Mouse (Mus musculus): ENCODE results near the gene Pfdn5. TPM values are rescaled to one million over a fixed set of nuclear protein-coding genes. Genes with fewer than 3 reads are reported as not detected.

Gene Pfdn5
- total and polyA plus RNA-seq, 3 experiments, result 302 to 7,439 (median 465) TPM

GRCm38 (mm10) chr15:102350942-102351291 is 25.0 kb downstream of the Pfdn5 start:
- TF ChIP-seq TAL1 (IDR thresholded peaks at IDR 0.05; ENCODE audit: low read length), result no peak
- TF ChIP-seq POLR2AphosphoS2 (IDR thresholded peaks at IDR 0.05; ENCODE audit: low read length), result no peak
- TF ChIP-seq EP300 (IDR thresholded peaks at IDR 0.05; ENCODE audit: low read depth in 1 of 2, low read length in 2 of 2), result no peak
- TF ChIP-seq ZNF384 (IDR thresholded peaks at IDR 0.05; ENCODE audit: low read depth, low read length), result peak; percentile 92
- TF ChIP-seq USF2 (IDR thresholded peaks at IDR 0.05; ENCODE audit: borderline replicate concordance in 1 of 2, insufficient read depth in 1 of 2, low read depth in 1 of 2, low read length in 2 of 2), result no peak
- no peak for TF ChIP-seq E2F4 (IDR thresholded peaks at IDR 0.05; ENCODE audit: borderline replicate concordance, low read depth, low read length)
- H3K36me3 ChIP-seq (ENCODE audit: control insufficient read depth in 1 of 2, insufficient read depth in 2 of 2, low read length in 2 of 2), result peaks cover 2 to 4% of the 10 kb centered on the region in 2 experiments

GRCm38 (mm10) chr15:102352177-102352576 is 26.3 kb downstream of the Pfdn5 start:
- Histone ChIP-seq H3K4me3 (ENCODE audit: control insufficient read depth in 1 of 2, insufficient read depth in 1 of 2, low read depth in 2 of 2, low read length in 2 of 2) (no peak overlapping the region), H3K9ac (ENCODE audit: control insufficient read depth, low read depth, low read length, poor library complexity, severe bottlenecking) (no peak overlapping the region), H3K4me1 (ENCODE audit: control insufficient read depth in 1 of 2, insufficient read depth in 2 of 2, low read length in 2 of 2) (peaks cover 2 to 9% of the 10 kb centered on the region in 2 experiments; a peak in 3 of 4 replicates), H3K9me3 (replicated peaks; ENCODE audit: insufficient read depth, low read length) (no peaks in the 10 kb centered on the region), H3K27ac (ENCODE audit: control insufficient read depth, low read depth, low read length) (no peak overlapping the region), H3K79me2 (ENCODE audit: control insufficient read depth, insufficient read depth, low read length, poor library complexity) (peaks cover 7% of the 10 kb centered on the region), H3K27me3 (ENCODE audit: control insufficient read depth in 1 of 2, insufficient read depth in 2 of 2, low read length in 2 of 2) (peaks cover 4 to 7% of the 10 kb centered on the region in 2 experiments; a peak in 2 of 4 replicates), H3K36me3 (ENCODE audit: control insufficient read depth in 1 of 2, insufficient read depth in 2 of 2, low read length in 2 of 2) (peaks cover 2 to 4% of the 10 kb centered on the region in 2 experiments; a peak in 3 of 4 replicates)
- no peak for TF ChIP-seq ZKSCAN1 (IDR thresholded peaks at IDR 0.05; ENCODE audit: low read depth, low read length)
- no peak for TF ChIP-seq BHLHE40 (IDR thresholded peaks at IDR 0.05; ENCODE audit: borderline replicate concordance, low read depth, low read length)
- no peak for TF ChIP-seq TCF12 (IDR thresholded peaks at IDR 0.05; ENCODE audit: low read depth, low read length)
- no peak for TF ChIP-seq POLR2A (IDR thresholded peaks at IDR 0.05; ENCODE audit: control insufficient read depth in 1 of 2, insufficient read depth in 1 of 2, low read depth in 1 of 2, low read length in 2 of 2, poor library complexity in 1 of 2)
- TF ChIP-seq KAT2A (conservative IDR thresholded peaks at IDR 0.05; ENCODE audit: low read depth, low read length), result no peak
- TF ChIP-seq ZC3H11A (IDR thresholded peaks at IDR 0.05; ENCODE audit: low read depth, low read length), result peak; percentile 23; the same call in 1 of the 2 replicates
- peak; percentile 53 to 68 (median 61) for TF ChIP-seq CTCF (IDR thresholded peaks at IDR 0.05 in 2 of 3, conservative IDR thresholded peaks at IDR 0.05 in 1 of 3; ENCODE audit: control insufficient read depth in 1 of 3, insufficient read depth in 1 of 3, low read depth in 2 of 3, low read length in 3 of 3, poor library complexity in 1 of 3, severe bottlenecking in 1 of 3)
- no peak for TF ChIP-seq ETS1 (IDR thresholded peaks at IDR 0.05; ENCODE audit: low read depth, low read length)
- TF ChIP-seq MYB (IDR thresholded peaks at IDR 0.05; ENCODE audit: low read depth, low read length), result no peak
- TF ChIP-seq MYC (IDR thresholded peaks at IDR 0.05; ENCODE audit: low read depth, low read length), result no peak
- peak; percentile 53 for TF ChIP-seq RAD21 (IDR thresholded peaks at IDR 0.05; ENCODE audit: low read depth, low read length)
- TF ChIP-seq POLR2AphosphoS2 (IDR thresholded peaks at IDR 0.05; ENCODE audit: low read length), result no peak
- TF ChIP-seq SMC3 (IDR thresholded peaks at IDR 0.05; ENCODE audit: low read depth, low read length), result peak; percentile 56
- DNase-seq (ENCODE audit: low read depth, low spot score), result peak; percentile 52

More at GRCm38 (mm10) chr15:102350942-102351291, 25.0 kb downstream of the Pfdn5 start:
- Histone ChIP-seq H3K79me2 (ENCODE audit: control insufficient read depth, insufficient read depth, low read length, poor library complexity) (peaks cover 7% of the 10 kb centered on the region), H3K27ac (ENCODE audit: control insufficient read depth, low read depth, low read length) (peak overlapping the region; percentile 31; the same call in 1 of the 2 replicates), H3K9me3 (replicated peaks; ENCODE audit: insufficient read depth, low read length) (no peaks in the 10 kb centered on the region), H3K4me1 (ENCODE audit: control insufficient read depth in 1 of 2, insufficient read depth in 2 of 2, low read length in 2 of 2) (peaks cover 2 to 9% of the 10 kb centered on the region in 2 experiments; a peak in 3 of 4 replicates), H3K4me3 (ENCODE audit: control insufficient read depth in 1 of 2, insufficient read depth in 1 of 2, low read depth in 2 of 2, low read length in 2 of 2) (peak overlapping the region; percentile 70 to 74), H3K9ac (ENCODE audit: control insufficient read depth, low read depth, low read length, poor library complexity, severe bottlenecking) (peak overlapping the region; percentile 70), H3K27me3 (ENCODE audit: control insufficient read depth in 1 of 2, insufficient read depth in 2 of 2, low read length in 2 of 2) (0 out of 4 replicates have a peak, but pooled peaks cover 0 to 3% of the 10 kb centered on the region in 2 experiments)
- DNase-seq (ENCODE audit: low read depth, low spot score), result no peak

All from MEL (cell line).